Mouse (Mus musculus) cerebellum, adult (tissue): ENCODE data around the gene Prss35.
A peak's percentile ranks its signal among the peaks of the same experiment; 100 is the strongest.

ENCODE experiments used
- ATAC-seq: cut with Nextera tagmentation; 2 replicates; pipeline ENCODE4 v1.9.2; 2017; ENCODE audit warnings: mild to moderate bottlenecking, moderate library complexity, mixed read lengths; ENCODE audit not compliant: insufficient number of reproducible peaks, low FRiP score, low TSS enrichment

Gene Prss35

DNA sequence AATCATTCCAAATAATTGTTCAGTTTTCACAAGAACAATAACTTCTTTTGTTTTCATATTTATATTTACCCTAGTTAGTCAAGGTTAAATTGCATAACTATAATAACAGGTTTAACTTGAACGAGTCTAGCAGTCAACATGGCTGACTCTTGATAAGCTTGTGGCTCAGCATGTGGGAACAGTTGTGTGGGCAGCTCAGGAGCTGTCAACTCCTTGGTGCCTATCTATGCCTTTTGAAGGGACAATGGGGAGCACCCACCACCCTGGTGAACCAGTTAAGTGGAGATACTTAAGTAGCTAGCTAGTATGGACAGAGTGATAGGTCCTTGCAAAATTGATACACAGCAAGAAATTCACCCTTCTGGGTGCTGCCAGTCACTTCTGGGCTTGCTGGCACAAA lies 14.4 kb upstream of the Prss35 start:
- ATAC-seq: no peak

DNA sequence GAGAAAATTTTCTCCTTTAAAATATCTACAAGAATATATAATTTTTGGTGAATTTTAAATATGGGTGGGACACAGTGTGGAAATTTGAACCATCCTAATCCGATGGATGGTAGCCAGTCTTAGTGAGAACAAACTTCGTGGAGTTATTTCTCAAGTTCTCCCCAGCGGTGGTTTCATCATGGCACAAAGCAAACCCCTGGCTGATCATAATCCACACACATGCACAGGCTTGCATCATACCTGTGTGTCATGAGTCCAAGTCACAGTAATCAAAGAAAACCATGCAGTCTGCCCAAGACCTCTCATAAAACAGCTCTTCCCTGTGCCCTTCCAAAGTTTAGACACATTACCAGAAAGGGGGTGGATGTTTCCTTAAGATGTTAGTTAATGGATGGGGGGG lies 13.6 kb upstream of the Prss35 start:
- no peak for ATAC-seq

DNA sequence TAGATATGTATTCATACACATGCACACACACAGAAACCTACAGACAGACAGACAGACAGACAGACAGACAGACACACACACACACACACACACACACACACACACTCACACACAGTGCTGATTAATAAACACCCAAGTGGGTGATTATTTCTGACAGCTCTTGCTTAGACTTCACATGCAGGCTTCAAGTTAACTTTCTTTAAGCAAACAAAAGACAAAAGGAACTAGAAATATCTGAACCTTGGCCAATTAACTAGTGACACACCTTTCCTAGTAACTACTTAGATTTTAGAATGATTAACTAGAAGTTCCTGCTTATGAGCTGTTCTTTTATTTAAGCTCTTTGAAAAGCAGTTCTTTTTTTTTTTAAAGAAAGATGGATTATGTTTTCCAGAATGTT lies 9.1 kb upstream of the Prss35 start:
- ATAC-seq: no peak

- ATAC-seq: no peak
Observed at GRCm38 (mm10) chr9:86734795-86735194, 8.7 kb upstream of the Prss35 start.

DNA sequence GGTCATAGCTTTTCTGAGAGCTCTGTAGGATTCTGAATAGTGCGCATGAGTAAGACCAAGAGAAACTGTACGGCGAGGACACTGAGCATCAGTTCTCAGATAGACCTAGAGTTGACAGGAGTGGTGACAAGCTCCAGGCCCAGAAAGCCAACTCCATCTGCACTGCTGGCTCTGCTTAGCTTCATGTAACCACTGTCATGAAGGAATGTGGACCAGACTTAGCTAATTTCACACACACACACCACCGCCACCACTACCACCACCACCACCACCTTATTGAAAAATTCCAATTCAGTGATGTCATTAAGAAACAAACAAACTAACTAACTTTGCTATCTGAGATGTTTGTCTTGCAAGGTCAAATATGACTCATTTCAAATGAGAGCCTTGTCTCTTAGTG lies 6.5 kb upstream of the Prss35 start:
- ATAC-seq: no peak

- no peak for ATAC-seq
Observed at GRCm38 (mm10) chr9:86738067-86738466, 5.4 kb upstream of the Prss35 start.

DNA sequence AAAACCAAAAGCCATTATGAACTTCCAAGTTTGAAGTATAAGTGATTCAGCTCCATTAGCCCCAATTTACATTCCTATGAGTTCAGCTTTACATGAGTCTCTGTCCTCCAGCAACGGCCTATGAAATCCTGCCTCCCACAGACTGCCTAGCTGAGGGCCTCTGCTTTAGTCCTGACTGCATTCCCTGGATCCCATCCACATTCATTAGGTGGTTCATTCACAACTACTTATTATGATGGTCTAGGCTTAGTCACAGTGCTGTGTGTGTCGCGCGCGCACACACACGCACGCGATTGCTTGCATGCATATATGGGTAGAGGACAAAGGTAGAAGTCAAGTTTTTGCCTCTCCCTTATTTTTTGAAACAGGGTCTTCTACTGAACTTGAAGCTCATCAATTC lies 4.6 kb upstream of the Prss35 start:
- ATAC-seq: no peak

DNA sequence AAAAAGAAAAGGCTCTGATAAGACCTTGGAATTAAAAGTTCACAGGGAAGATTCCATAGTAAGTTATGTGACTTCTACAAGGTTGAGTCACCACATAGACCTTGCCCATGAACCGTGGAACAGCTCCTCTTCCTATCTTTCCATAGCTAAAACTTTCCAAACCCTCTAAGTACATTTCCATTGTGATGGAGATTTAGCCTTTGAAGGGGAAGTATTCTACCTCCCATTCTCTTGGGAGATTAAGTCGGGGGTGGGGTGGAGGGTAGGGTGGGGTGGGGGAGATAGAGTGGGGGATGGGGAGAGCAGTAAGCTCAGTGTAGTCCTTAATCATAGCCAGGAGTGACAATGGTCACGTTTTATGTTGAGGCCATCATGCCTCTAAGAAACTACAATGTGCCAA lies 3.5 kb upstream of the Prss35 start:
- no peak for ATAC-seq

DNA sequence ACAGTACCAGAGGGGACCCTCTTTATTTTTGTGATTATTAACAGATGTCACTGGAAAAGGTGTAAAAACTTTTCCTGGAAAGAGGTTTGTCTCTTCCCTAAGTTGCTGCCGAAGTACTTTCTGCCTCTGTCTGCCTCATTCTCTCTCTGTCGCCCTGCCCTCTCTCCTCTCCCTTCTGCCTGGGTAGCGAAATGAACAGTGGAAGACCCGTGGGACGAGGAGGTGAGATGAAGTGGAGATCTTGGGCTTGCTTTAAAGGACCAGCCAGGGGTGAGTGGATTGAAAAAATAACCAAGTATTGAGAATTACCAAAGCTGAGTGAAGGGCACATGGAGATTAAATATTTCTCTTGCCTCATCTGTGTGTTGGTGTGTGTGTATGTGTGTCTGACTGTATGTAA lies 592 bp downstream of the Prss35 start:
- ATAC-seq: no peak

DNA sequence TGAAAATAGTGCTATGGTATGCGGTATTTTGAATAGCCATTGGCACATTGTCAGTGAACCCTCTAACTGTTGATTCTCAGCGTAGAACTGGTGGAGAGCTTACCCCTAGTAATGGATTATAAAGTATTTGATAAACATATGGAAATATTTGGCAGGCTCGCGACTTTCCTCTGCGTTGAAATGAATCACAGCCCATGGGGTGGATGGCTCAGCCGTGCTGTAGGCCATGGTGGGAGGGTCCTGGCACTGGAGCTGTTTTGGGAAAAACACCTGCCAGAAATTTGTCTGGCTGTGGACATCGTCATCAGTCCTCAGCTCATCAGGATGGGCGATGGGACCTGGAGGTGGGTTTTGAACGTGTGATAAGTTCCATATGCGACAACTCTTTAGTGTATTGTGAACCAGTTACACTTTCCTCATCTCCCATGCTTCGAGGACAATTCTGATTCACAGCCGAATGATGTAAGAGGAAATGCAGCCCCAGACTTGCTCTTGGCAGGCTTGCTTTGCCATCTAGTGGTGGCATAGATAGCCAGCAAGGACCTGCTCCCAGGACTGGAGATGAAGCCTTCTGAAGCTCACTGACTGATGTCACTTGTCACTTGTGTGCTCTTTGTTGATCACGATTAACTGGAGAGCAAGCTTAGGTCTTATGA lies 2.6 kb downstream of the Prss35 start:
- ATAC-seq: peak; percentile 91

GRCm38 (mm10) chr9:86762477-86763376 lies 19.3 kb downstream of the Prss35 start:
- no peak for ATAC-seq

DNA sequence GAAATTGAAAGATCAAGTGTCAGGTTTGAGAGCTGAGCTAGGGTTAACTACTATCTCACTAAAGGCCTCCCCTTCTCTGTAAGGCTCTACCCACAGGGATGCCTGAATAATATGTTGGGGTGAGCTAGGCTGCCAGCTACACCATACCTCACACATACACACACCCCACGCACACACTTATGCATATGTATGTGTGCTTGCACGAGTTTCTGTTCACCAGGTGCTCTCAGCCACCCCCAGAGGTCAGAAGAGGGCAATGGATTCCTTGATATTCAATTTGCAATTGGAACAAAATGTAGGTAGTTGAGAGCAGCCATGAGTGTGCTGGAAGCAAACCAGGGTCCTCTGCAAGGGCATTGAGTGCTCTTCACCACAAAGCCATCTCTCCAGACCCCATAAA lies 20.6 kb downstream of the Prss35 start:
- no peak for ATAC-seq

DNA sequence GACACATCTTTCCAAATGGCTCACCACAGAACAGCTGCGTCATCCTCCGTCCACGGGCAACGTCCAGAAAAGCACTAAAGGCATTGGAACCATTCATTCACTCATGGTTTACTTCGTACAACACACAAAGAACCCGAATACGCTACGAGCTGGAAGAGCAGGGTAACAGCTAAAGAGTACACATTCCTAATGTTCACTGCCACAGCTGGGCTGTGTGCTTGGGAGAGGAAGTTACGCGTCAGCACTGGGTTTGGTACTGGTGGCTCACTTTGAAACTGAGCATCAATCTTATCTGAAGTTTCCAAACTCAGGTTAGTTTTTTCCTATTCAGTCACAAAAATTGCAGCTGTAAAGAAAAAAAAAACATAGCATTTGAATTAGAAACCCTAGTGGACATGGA lies 23.5 kb downstream of the Prss35 start:
- ATAC-seq: no peak

GRCm38 (mm10) chr9:86772897-86773296 lies 29.4 kb downstream of the Prss35 start:
- ATAC-seq: no peak

GRCm38 (mm10) chr9:86773996-86774395 lies 30.5 kb downstream of the Prss35 start:
- no peak for ATAC-seq

- ATAC-seq: no peak
Observed at GRCm38 (mm10) chr9:86775374-86775773, 31.9 kb downstream of the Prss35 start.

DNA sequence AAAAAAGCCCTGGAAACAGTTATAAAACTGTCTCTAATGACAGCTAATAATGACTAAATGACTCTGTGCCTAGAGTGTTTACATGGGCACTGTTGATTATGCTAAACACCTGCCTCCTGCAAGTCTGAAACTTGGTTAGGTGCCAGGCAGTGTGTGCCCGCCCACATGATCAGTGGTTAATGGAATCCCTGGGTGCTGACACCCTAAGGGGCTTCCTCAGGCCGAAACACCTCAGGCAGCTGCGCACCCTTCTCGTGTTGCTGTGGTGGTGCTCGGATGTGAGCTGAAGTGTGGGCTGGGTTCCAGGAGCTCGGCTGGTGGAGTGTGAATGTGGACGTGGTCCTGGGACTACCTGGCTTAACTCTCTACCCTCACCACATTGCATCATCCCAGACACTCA lies 33.9 kb downstream of the Prss35 start:
- no peak for ATAC-seq

- no peak for ATAC-seq
Observed at GRCm38 (mm10) chr9:86778212-86778611, 34.8 kb downstream of the Prss35 start.

- no peak for ATAC-seq
Observed at GRCm38 (mm10) chr9:86781426-86781825, 38.0 kb downstream of the Prss35 start.

DNA sequence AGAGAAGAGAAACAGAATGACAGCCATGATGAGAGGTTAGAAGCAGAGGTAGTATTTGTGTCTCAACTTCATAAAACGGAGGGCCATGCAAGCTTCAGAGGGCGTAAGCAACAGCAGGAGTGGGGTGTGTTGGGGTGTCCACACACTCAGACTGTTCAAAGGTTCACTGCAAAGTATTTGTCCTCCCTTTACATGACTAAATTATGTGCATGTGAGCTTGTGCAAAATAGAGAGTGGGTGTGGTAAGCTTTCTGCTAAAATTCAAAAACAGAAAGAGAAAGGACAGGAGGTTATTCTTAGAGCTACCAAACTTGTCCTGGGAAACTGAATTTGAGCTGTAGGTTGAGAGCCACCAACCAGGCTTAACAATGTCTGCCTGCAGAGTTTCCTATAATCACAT lies 39.4 kb downstream of the Prss35 start:
- no peak for ATAC-seq

- ATAC-seq: no peak
Observed at GRCm38 (mm10) chr9:86789186-86789585, 45.7 kb downstream of the Prss35 start.

DNA sequence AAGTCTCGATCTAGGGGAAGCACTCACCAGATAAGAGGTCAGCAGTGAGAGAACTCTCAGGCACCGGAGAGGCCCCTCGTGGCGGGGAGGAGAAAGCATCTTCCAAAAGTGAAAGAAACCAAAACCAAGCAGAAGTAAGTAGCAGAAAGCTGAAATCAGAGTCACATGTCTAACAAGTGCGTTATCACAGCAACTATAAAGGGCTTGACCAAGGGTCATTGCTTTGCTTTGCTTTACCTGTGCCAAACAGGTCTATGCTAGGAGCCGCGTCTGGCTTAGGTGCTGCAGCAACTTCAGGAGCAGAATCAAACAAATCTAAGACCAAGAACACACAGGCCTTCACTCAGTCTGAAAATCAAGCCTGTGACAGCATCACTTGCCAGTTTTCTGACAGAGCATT lies 48.5 kb downstream of the Prss35 start:
- no peak for ATAC-seq
